Mouse (Mus musculus): Measurements from ENCODE around the gene Zbtb45. TPM values are rescaled to one million over a fixed set of nuclear protein-coding genes. Genes with fewer than 3 reads are reported as not detected.

Gene Zbtb45
- polyA plus RNA-seq, 1 experiment: 14.2 TPM

GRCm38 (mm10) chr7:13006011-13006410, 3.8 kb downstream of the Zbtb45 start:
- Histone ChIP-seq H3K4me1 (ENCODE audit: control insufficient read depth, insufficient read depth, low read length) (peaks cover 3% of the 10 kb centered on the region; the same call in 1 of the 2 replicates), H3K4me3 (ENCODE audit: insufficient read depth, low read length) (no peak overlapping the region), H3K27ac (ENCODE audit: insufficient read depth, low read length) (no peak overlapping the region)
- TF ChIP-seq CTCF (IDR thresholded peaks at IDR 0.05; ENCODE audit: borderline replicate concordance, insufficient read depth, low read length) (no peak), POLR2A (IDR thresholded peaks at IDR 0.05; ENCODE audit: low read depth, low read length) (no peak)

DNA sequence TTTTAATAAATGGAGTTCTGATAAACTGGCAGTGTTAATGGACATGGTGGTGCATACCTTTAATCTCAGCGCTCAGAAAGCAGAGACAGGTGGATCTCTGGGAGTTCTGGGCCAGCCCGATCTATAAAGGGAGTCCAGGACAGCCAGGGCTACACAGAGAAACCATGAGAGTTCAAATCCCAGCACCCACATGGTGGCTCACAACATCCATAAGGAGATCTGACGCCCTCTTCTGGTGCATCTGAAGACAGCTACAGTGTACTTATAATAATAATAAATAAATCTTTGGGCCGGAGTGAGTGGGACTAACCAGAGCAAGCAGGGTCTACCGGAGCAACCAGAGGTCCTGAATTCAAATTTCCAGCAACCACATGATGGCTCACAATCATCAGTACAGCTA, 6.5 kb downstream of the Zbtb45 start:
- TF ChIP-seq POLR2A (IDR thresholded peaks at IDR 0.05; ENCODE audit: low read depth, low read length) (no peak), CTCF (IDR thresholded peaks at IDR 0.05; ENCODE audit: borderline replicate concordance, insufficient read depth, low read length) (no peak)
- no peak overlapping the region for H3K27ac ChIP-seq (ENCODE audit: insufficient read depth, low read length)
- no peak overlapping the region for H3K4me3 ChIP-seq (ENCODE audit: insufficient read depth, low read length)
- H3K4me1 ChIP-seq (ENCODE audit: control insufficient read depth, insufficient read depth, low read length): peaks cover 2% of the 10 kb centered on the region; the same call in 1 of the 2 replicates

- H3K4me3 ChIP-seq (ENCODE audit: insufficient read depth, low read length): no peak overlapping the region
- TF ChIP-seq CTCF (IDR thresholded peaks at IDR 0.05; ENCODE audit: borderline replicate concordance, insufficient read depth, low read length) (no peak), POLR2A (IDR thresholded peaks at IDR 0.05; ENCODE audit: low read depth, low read length) (no peak)
- no peak overlapping the region for H3K27ac ChIP-seq (ENCODE audit: insufficient read depth, low read length)
- H3K4me1 ChIP-seq (ENCODE audit: control insufficient read depth, insufficient read depth, low read length): no peaks in the 10 kb centered on the region
Measured at GRCm38 (mm10) chr7:13001584-13001983, 8.2 kb downstream of the Zbtb45 start.

- no peak within 1 kb of the TSS for H3K4me3 ChIP-seq (ENCODE audit: insufficient read depth, low read length)
- H3K4me1 ChIP-seq (ENCODE audit: control insufficient read depth, insufficient read depth, low read length): no peaks in the 10 kb centered on the region
- TF ChIP-seq POLR2A (IDR thresholded peaks at IDR 0.05; ENCODE audit: low read depth, low read length) (no peak), CTCF (IDR thresholded peaks at IDR 0.05; ENCODE audit: borderline replicate concordance, insufficient read depth, low read length) (no peak)
- no peak within 1 kb of the TSS for H3K27ac ChIP-seq (ENCODE audit: insufficient read depth, low read length)
Measured at GRCm38 (mm10) chr7:12998851-12999250, 11.0 kb downstream of the Zbtb45 start, which contains the start of gene Trim28. Gene Trim28, plus strand, starts transcription at chr7:12999114.

- Histone ChIP-seq H3K4me3 (ENCODE audit: insufficient read depth, low read length) (no peak within 1 kb of the TSS), H3K4me1 (ENCODE audit: control insufficient read depth, insufficient read depth, low read length) (no peaks in the 10 kb centered on the region), H3K27ac (ENCODE audit: insufficient read depth, low read length) (no peak within 1 kb of the TSS)
- TF ChIP-seq CTCF (IDR thresholded peaks at IDR 0.05; ENCODE audit: borderline replicate concordance, insufficient read depth, low read length) (no peak), POLR2A (IDR thresholded peaks at IDR 0.05; ENCODE audit: low read depth, low read length) (no peak)
Measured at GRCm38 (mm10) chr7:12998053-12998452, 11.8 kb downstream of the Zbtb45 start, which contains the start of gene Slc27a5. Gene Slc27a5, minus strand, starts transcription at chr7:12998192.

DNA sequence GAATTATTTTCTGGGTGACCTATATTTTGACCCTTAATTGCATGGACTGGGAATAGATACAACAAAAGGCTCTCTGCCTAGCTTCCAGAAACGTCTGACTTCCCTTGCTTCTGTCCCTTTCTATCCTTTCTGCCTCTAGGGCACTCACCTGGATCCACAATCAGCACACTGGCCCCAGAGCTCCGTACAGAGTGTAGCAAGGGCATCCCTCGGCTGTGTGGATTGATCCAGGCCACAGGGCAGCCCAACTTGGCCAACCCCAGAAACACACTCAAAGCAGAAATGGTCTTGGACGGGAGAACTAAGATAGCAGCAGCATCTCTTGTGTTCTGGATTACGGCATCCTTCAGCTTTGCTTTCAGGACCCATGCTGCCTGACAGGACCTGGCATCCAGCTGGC, 12.6 kb downstream of the Zbtb45 start:
- H3K27ac ChIP-seq (ENCODE audit: insufficient read depth, low read length): no peak overlapping the region
- TF ChIP-seq CTCF (IDR thresholded peaks at IDR 0.05; ENCODE audit: borderline replicate concordance, insufficient read depth, low read length) (no peak), POLR2A (IDR thresholded peaks at IDR 0.05; ENCODE audit: low read depth, low read length) (no peak)

DNA sequence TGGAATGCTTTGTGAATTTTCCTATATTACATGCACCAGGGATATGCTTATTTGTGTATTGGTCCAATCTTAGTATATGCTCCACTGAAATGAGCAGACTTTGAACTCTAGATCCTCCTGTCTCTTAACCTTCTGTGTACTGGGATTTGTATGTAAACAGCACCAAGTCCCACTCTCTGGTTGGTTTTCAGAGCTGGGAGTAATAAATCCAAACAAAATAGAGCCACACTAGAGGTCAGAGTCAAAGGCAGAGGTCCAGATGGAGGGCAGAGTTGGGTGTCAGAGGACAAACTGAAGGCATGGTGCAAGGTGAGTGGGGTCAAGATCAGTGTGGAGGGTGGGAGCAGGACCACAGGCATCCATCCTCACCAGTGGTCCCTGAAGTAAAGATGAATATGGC, 14.0 kb downstream of the Zbtb45 start:
- TF ChIP-seq POLR2A (IDR thresholded peaks at IDR 0.05; ENCODE audit: low read depth, low read length) (no peak), CTCF (IDR thresholded peaks at IDR 0.05; ENCODE audit: borderline replicate concordance, insufficient read depth, low read length) (no peak)
- Histone ChIP-seq H3K4me1 (ENCODE audit: control insufficient read depth, insufficient read depth, low read length) (no peaks in the 10 kb centered on the region), H3K27ac (ENCODE audit: insufficient read depth, low read length) (no peak overlapping the region), H3K4me3 (ENCODE audit: insufficient read depth, low read length) (no peak overlapping the region)

More for the DNA sequence above, 12.6 kb downstream of the Zbtb45 start:
- Histone ChIP-seq H3K4me3 (ENCODE audit: insufficient read depth, low read length) (no peak overlapping the region), H3K4me1 (ENCODE audit: control insufficient read depth, insufficient read depth, low read length) (no peaks in the 10 kb centered on the region)

- Histone ChIP-seq H3K4me1 (ENCODE audit: control insufficient read depth, insufficient read depth, low read length) (no peaks in the 10 kb centered on the region), H3K4me3 (ENCODE audit: insufficient read depth, low read length) (no peak overlapping the region), H3K27ac (ENCODE audit: insufficient read depth, low read length) (no peak overlapping the region)
- no peak for TF ChIP-seq POLR2A (IDR thresholded peaks at IDR 0.05; ENCODE audit: low read depth, low read length)
- TF ChIP-seq CTCF (IDR thresholded peaks at IDR 0.05; ENCODE audit: borderline replicate concordance, insufficient read depth, low read length): no peak
Measured at GRCm38 (mm10) chr7:12993148-12993547, 16.7 kb downstream of the Zbtb45 start.

DNA sequence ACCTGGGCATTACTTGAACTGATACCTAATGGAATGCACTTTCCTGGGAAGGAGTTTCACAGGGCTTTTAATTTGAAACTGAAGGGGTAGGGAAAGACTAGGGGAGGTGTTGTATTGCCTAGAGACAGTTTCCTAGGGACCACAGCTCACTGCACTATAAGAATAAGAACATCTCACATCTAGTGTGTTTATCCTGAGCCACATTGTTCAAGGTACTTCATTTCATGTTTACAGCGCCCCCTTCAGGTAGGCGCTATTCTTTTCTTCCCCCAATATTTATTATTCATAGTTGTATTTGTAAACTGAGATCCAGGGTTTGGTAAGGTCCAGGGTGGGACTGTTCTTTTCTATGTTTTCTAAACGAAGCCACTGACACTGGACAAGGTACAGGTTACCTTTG, 17.6 kb downstream of the Zbtb45 start:
- no peak for TF ChIP-seq POLR2A (IDR thresholded peaks at IDR 0.05; ENCODE audit: low read depth, low read length)
- TF ChIP-seq CTCF (IDR thresholded peaks at IDR 0.05; ENCODE audit: borderline replicate concordance, insufficient read depth, low read length): no peak
- H3K4me1 ChIP-seq (ENCODE audit: control insufficient read depth, insufficient read depth, low read length): no peaks in the 10 kb centered on the region
- no peak overlapping the region for H3K4me3 ChIP-seq (ENCODE audit: insufficient read depth, low read length)
- H3K27ac ChIP-seq (ENCODE audit: insufficient read depth, low read length): no peak overlapping the region

DNA sequence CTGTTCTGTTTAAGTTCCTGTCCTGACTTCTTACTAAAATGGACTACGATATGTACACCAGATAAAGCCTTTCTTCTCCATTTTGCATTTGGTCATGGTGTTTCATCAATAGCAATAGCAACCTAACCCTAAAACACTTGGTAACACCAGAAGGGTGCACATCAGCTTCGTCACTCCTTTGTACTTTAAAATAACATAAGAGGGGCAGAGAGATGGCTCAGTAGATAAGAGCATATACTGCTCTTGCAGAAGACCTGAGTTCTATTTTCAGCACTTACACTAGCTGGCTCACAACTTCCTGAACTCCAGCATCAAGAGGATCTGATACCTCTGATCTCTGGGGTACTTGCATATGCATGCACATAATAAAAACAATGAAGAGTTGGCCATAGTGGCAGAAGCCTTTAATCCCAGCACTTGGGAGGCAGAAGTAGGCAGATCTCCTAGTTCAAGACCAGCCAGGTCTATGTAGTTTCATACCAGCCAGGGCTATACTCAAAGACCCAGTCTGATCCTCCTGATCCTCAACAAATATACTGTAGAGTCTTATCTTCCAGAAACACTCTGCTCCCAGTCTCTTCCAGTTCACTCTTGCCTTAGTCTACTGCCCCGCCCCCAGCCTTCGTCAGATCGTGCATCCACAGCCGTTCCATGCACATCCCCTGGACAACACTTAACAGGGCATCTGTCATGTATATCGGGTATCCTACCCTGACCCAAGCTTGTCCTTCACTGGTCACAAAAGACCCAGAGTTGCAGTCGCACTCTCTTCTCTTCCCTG, 22.2 kb downstream of the Zbtb45 start:
- TF ChIP-seq CTCF (IDR thresholded peaks at IDR 0.05; ENCODE audit: borderline replicate concordance, insufficient read depth, low read length): no peak
- no peak for TF ChIP-seq POLR2A (IDR thresholded peaks at IDR 0.05; ENCODE audit: low read depth, low read length)
- H3K27ac ChIP-seq (ENCODE audit: insufficient read depth, low read length): no peak overlapping the region
- H3K4me3 ChIP-seq (ENCODE audit: insufficient read depth, low read length): no peak overlapping the region
- no peaks in the 10 kb centered on the region for H3K4me1 ChIP-seq (ENCODE audit: control insufficient read depth, insufficient read depth, low read length)

All from embryonic fibroblast, embryonic 13.5 days (primary cell).